24 mouse cellular contexts compared by ENCODE assay signal in genomic region chr2:179538535-179538934, GRCm38 (mm10).
A peak's percentile ranks its signal among the peaks of the same experiment; 100 is the strongest.
DNase-seq lines count a peak whose midpoint lies in the region; ATAC-seq lines count a peak whose summit lies in the region.
"Had no signal": no experiment of that assay in that cellular context is flagged by ENCODE, and none has a peak within 500 bp of the region (broad histone marks: within the 10 kb centered on the region; RNA-seq: fewer than 3 reads in every experiment).

No protein-coding gene starts in this region.

- H3K27ac ChIP-seq in kidney, embryonic 15.5 days = 0 out of 2 replicates have a peak overlapping the region, but pooled peaks have one; percentile 32
- H3K27ac ChIP-seq in embryonic facial prominence, embryonic 11.5 days (replicated peaks; ENCODE audit: low read depth, low read length) = no peak overlapping the region
- H3K27ac ChIP-seq in midbrain, embryonic 15.5 days = 0 out of 2 replicates have a peak overlapping the region, but pooled peaks have one; percentile 3
- H3K27ac ChIP-seq: embryonic facial prominence, embryonic 12.5 days; heart, embryonic 10.5 days; liver, embryonic 12.5 days; lung, embryonic 15.5 days; macrophage; neural tube, embryonic 12.5 days had no signal

- ATAC-seq in kidney, embryonic 15.5 days (replicated peaks; ENCODE audit: low FRiP score) = no peak
- 0 out of 2 replicates have a peak, but pooled peaks have one; percentile 10 for ATAC-seq in embryonic facial prominence, embryonic 11.5 days (replicated peaks; ENCODE audit: insufficient number of reproducible peaks, low FRiP score, low TSS enrichment, low read depth)
- ATAC-seq in midbrain, embryonic 15.5 days (replicated peaks) = no peak
- no peak for ATAC-seq in cerebellum, adult (ENCODE audit: insufficient number of reproducible peaks, low FRiP score, low TSS enrichment)
- ATAC-seq: inflammation-experienced regulatory T-cells, adult 6 months; liver, embryonic 12.5 days had no signal

- no peaks in the 10 kb centered on the region for H3K9me3 ChIP-seq in kidney, embryonic 15.5 days (replicated peaks)
- no peaks in the 10 kb centered on the region for H3K9me3 ChIP-seq in embryonic facial prominence, embryonic 11.5 days (replicated peaks; ENCODE audit: control insufficient read depth, low read length)
- H3K9me3 ChIP-seq in midbrain, embryonic 15.5 days = no peaks in the 10 kb centered on the region
- H3K9me3 ChIP-seq: embryonic facial prominence, embryonic 12.5 days; heart, embryonic 10.5 days; lung, embryonic 15.5 days; neural tube, embryonic 12.5 days had no signal

- peaks cover 37% of the 10 kb centered on the region for H3K4me1 ChIP-seq in kidney, embryonic 15.5 days
- H3K4me1 ChIP-seq in embryonic facial prominence, embryonic 11.5 days (ENCODE audit: control insufficient read depth, insufficient read depth, low read length) = no peaks in the 10 kb centered on the region
- peaks cover 36% of the 10 kb centered on the region for H3K4me1 ChIP-seq in midbrain, embryonic 15.5 days
- H3K4me1 ChIP-seq: liver, embryonic 12.5 days; lung, embryonic 15.5 days had no signal

- H3K4me2 ChIP-seq in kidney, embryonic 15.5 days = no peak overlapping the region
- no peak overlapping the region for H3K4me2 ChIP-seq in embryonic facial prominence, embryonic 11.5 days (ENCODE audit: low read depth, low read length)
- H3K4me2 ChIP-seq in midbrain, embryonic 15.5 days = no peak overlapping the region
- H3K4me2 ChIP-seq: embryonic facial prominence, embryonic 12.5 days; liver, embryonic 12.5 days; lung, embryonic 15.5 days had no signal

- peaks cover 6% of the 10 kb centered on the region; the same call in 1 of the 2 replicates for H3K27me3 ChIP-seq in kidney, embryonic 15.5 days
- H3K27me3 ChIP-seq in embryonic facial prominence, embryonic 11.5 days (ENCODE audit: control insufficient read depth, insufficient read depth, low read length) = no peaks in the 10 kb centered on the region
- 0 out of 2 replicates have a peak, but pooled peaks cover 4% of the 10 kb centered on the region for H3K27me3 ChIP-seq in midbrain, embryonic 15.5 days (replicated peaks)
- H3K27me3 ChIP-seq: CH12.LX; lung, embryonic 15.5 days had no signal

- WGBS in kidney, embryonic 15.5 days = 37% methylated on average over 4 of the region's 4 CpGs
- WGBS in embryonic facial prominence, embryonic 11.5 days = 41% methylated on average over 4 of the region's 4 CpGs
- WGBS in midbrain, embryonic 15.5 days = 42% methylated on average over 4 of the region's 4 CpGs

- peak; percentile 45 to 46 for DNase-seq in cerebellum, postnatal 14 days
- no peak for DNase-seq in cerebellum, adult 8-10 months
- no peak for DNase-seq in kidney, adult 18-20 months
- DNase-seq in embryonic facial prominence, embryonic 11.5 days (ENCODE audit: low spot score) = no peak
- no peak for DNase-seq in layer of hippocampus, postnatal 25 days (ENCODE audit: extremely low spot score in 1 of 2, low spot score in 1 of 2)
- DNase-seq: adrenal gland, postnatal 36 days; cerebellum, adult 9-11 months; heart, postnatal 10 days; kidney, adult 9 months; kidney, postnatal 4 days; layer of hippocampus, postnatal 36 days; right cerebral cortex, postnatal 4 days; thymus, postnatal 4 days had no signal

- H3K4me3 ChIP-seq in kidney, embryonic 15.5 days (replicated peaks) = no peak overlapping the region
- no peak overlapping the region for H3K4me3 ChIP-seq in embryonic facial prominence, embryonic 11.5 days (ENCODE audit: low read depth, low read length)
- no peak overlapping the region for H3K4me3 ChIP-seq in midbrain, embryonic 15.5 days
- H3K4me3 ChIP-seq: embryonic facial prominence, embryonic 12.5 days; heart, embryonic 10.5 days; liver, embryonic 12.5 days; lung, embryonic 15.5 days; neural tube, embryonic 12.5 days had no signal

- no peaks in the 10 kb centered on the region for H3K36me3 ChIP-seq in kidney, embryonic 15.5 days
- no peaks in the 10 kb centered on the region for H3K36me3 ChIP-seq in embryonic facial prominence, embryonic 11.5 days (replicated peaks; ENCODE audit: control insufficient read depth, insufficient read depth, low read depth, low read length)
- H3K36me3 ChIP-seq in midbrain, embryonic 15.5 days (replicated peaks) = no peaks in the 10 kb centered on the region
- H3K36me3 ChIP-seq: embryonic facial prominence, embryonic 12.5 days; heart, embryonic 10.5 days; liver, embryonic 12.5 days; lung, embryonic 15.5 days; neural tube, embryonic 12.5 days had no signal

- no peak overlapping the region for H3K9ac ChIP-seq in kidney, embryonic 15.5 days
- no peak overlapping the region for H3K9ac ChIP-seq in embryonic facial prominence, embryonic 11.5 days (replicated peaks; ENCODE audit: low read length)
- H3K9ac ChIP-seq in midbrain, embryonic 15.5 days = no peak overlapping the region
- H3K9ac ChIP-seq: embryonic facial prominence, embryonic 12.5 days; liver, embryonic 12.5 days; lung, embryonic 15.5 days; neural tube, embryonic 12.5 days had no signal

Comparison
In these comparisons a context has a peak if more than half of its experiments do, and no peak if none do; other contexts are left out.
1. DNase-seq: peak in cerebellum, postnatal 14 days (2 of 2); none in cerebellum, adult 8-10 months (single experiment), kidney, adult 18-20 months (single experiment), embryonic facial prominence, embryonic 11.5 days (single experiment) and layer of hippocampus, postnatal 25 days (0 of 2).